Mouse (Mus musculus) embryonic facial prominence, embryonic 13.5 days (tissue): ENCODE results near the gene Hoxb9. TPM values are rescaled to one million over a fixed set of nuclear protein-coding genes. Genes with fewer than 3 reads are reported as not detected.

Source experiments
- ATAC-seq: fragments of 200-750 bp; cut with Nextera tagmentation; 2 replicates; pipeline ENCODE4 v1.8.0; 2017; ENCODE audit warnings: low read depth; ENCODE audit not compliant: insufficient number of reproducible peaks, insufficient read depth, low FRiP score, low TSS enrichment
- H3K27ac ChIP-seq: fragments of 300-500 bp; sonication (generic); 2 replicates; pipeline ENCODE4 v1.5.1; 2015; ENCODE audit warnings: moderate library complexity, mild to moderate bottlenecking, inconsistent platforms
- H3K27me3 ChIP-seq: fragments of 300-500 bp; sonication (generic); 2 replicates; pipeline ENCODE4 v1.6.1; 2015; ENCODE audit warnings: mild to moderate bottlenecking, inconsistent platforms
- H3K36me3 ChIP-seq: fragments of 300-500 bp; sonication (generic); 2 replicates; pipeline ENCODE4 v1.6.1; 2015; ENCODE audit warnings: mild to moderate bottlenecking, inconsistent platforms
- H3K4me1 ChIP-seq: fragments of 300-500 bp; sonication (generic); 2 replicates; pipeline ENCODE4 v1.6.1; 2015; ENCODE audit warnings: inconsistent platforms
- H3K4me2 ChIP-seq: fragments of 300-500 bp; sonication (generic); 2 replicates; pipeline ENCODE4 v1.6.1; 2015; ENCODE audit warnings: moderate library complexity, mild to moderate bottlenecking, inconsistent platforms
- H3K4me3 ChIP-seq: fragments of 300-500 bp; sonication (generic); 2 replicates; pipeline ENCODE4 v1.5.1; 2015; ENCODE audit warnings: mild to moderate bottlenecking, inconsistent platforms
- H3K9ac ChIP-seq: fragments of 300-500 bp; sonication (generic); 2 replicates; pipeline ENCODE4 v1.6.1; 2015; ENCODE audit warnings: mild to moderate bottlenecking, inconsistent platforms
- H3K9me3 ChIP-seq: fragments of 300-500 bp; sonication (generic); 2 replicates; pipeline ENCODE4 v1.6.1; 2016; ENCODE audit warnings: inconsistent platforms
- WGBS: fragments of 180-500 bp; shearing (Covaris S2); methylation state at CpG from one replicate; pipeline ENCODE4 v1.1.7; 2015; ENCODE audit warnings: mixed read lengths; 5-methylcytosine and 5-hydroxymethylcytosine counted together
- polyA plus RNA-seq: library from polyadenylated mRNA; unstranded; fragments of >200 nt; fragmentation: Nextera tagmentation; extraction: Ambion mirVana; gene quantifications from 2 replicates; pipeline ENCODE4 v1.2.1, GENCODE M21; 2015

Gene Hoxb9
- polyA plus RNA-seq, 1 experiment from 2014 or later, result 0.13 TPM

DNA sequence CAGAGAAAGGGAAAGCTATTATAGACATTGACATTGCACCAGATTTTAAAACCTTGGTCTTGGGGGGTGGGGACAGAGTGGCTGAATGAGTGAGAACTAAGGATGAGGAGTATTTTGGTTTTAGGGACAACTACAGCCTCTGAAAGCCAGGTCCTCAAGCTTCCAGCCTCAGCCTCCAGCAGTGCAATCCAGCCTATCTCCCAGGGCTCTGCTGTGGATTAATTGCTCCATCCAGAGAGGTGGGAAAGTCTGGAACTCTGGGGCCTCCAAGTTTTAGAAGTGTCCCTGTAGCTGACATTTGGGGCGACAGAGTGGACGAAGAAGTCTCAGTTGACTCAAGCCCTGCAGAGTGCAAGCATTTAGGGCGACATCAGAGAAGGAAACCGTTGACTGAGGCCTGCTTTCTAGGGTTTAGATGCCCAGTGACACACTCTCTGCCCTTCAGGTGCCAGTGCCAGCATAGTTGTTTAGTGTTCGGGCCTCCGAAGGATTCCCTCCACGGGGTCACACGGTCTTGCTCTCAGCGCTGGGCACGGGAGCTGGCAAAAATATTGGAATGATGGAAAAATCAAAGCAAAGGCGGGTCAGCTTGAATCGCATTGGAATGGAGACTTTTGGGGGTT lies 42.7 kb downstream of the Hoxb9 start:
- H3K9ac ChIP-seq, result no peak overlapping the region
- no peak for ATAC-seq

DNA sequence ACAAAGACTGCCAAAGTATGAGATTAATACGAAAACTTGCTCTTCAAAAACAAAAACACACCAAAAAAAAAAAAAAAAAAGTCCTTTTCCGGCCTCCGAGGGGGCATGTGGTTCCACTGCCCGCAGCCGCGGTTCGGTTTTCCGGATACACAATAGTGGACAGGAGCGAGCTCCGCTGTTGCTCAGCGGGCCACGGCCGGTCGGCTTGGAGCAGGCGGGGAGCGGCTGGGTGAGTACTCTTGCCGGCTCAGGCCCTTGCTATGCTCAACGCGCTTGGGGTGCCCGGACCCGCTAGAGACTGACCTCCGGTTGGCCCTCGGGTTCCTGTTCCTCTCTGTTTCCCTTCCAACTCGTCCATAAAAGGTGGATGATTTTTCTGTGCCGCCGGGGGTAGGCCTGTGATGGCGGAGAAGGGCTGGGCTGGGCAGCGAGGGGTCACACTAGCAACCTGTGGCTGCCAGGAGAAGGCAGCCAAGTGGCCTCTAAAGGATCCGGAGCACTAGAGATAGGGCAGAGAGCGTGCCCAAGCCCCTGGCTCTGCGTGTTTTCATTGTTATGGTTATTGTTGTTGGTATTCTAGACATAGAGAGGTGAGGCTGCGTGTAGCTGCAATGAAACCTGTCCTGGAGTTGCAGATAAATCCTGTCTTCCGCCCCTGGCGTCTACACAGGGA lies 43.5 kb downstream of the Hoxb9 start:
- Histone ChIP-seq H3K4me3 (no peak overlapping the region), H3K4me1 (peaks cover 4% of the 10 kb centered on the region; the same call in 1 of the 2 replicates), H3K4me2 (no peak overlapping the region), H3K9me3 (no peaks in the 10 kb centered on the region), H3K27ac (no peak overlapping the region), H3K27me3 (peaks cover 100% of the 10 kb centered on the region), H3K36me3 (no peaks in the 10 kb centered on the region), H3K9ac (no peak overlapping the region)
- WGBS, result 1% methylated on average over 34 of the region's 34 CpGs
- ATAC-seq, result no peak

More for the DNA sequence above, 42.7 kb downstream of the Hoxb9 start:
- no peaks in the 10 kb centered on the region for H3K36me3 ChIP-seq
- H3K27ac ChIP-seq, result no peak overlapping the region
- no peak overlapping the region for H3K4me3 ChIP-seq
- 2% methylated on average over 12 of the region's 12 CpGs for WGBS
- peaks cover 2% of the 10 kb centered on the region; the same call in 1 of the 2 replicates for H3K4me1 ChIP-seq
- peaks cover 100% of the 10 kb centered on the region for H3K27me3 ChIP-seq
- H3K9me3 ChIP-seq, result no peaks in the 10 kb centered on the region
- H3K4me2 ChIP-seq, result no peak overlapping the region

DNA sequence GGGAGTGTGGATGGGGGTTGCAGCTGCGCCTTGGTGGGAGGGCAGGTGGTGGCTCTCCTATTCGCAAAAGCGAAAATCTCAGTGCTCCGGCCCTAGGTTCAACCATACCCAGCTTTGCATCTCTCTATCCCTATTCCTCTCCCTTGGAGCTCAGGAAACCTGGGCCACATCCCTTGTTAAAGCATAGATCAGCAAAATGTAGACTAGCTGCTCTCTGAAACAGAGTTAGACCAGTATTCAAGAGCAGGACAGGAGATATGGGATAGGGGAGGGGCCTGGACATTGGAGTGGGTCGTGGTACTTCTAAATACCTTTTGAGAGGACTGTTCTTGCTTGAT lies 44.1 kb downstream of the Hoxb9 start:
- ATAC-seq, result no peak

DNA sequence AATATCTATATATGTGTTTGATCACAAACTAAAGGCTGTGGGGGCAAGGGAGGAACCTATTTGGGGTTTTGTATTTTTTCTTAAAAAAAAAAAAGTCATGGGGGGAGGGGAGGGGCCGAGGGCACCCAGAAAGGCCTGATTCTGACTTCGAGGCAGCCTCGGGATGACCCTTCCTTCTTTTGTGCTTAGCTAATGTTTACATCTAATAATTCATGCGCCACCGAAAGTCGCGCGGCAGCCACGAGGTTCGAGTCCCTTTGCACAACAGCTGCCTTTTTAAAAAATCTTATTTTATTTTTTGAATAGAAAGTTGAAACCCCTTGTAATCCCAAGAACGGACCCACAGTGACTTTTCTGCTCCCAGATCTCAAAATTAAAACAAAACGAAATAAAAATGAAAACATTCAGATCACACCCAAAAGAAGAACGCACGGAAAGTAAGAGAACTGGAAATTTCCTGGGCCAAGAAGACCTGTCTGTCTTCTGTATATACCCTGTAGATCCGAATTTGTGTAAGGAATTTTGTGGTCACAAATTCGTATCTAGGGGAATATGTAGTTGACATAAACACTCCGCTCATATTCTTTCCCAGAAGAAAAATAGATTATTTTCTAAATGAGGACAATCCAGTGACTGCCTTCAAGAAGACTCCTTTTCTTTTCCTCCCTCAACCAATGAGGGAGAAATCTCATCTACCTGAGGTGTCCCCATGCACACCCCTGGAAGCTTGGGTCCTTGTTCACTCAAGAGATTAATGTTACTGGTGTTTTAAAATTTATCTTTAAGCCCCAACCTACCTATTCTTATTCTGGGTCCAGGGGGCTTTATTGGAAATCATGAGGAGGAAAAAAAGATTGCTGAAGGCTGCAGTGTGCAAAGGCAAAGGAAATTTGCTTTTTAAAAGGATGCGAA lies 45.7 kb downstream of the Hoxb9 start:
- peaks cover 100% of the 10 kb centered on the region for H3K27me3 ChIP-seq
- H3K9ac ChIP-seq, result no peak overlapping the region
- no peak overlapping the region for H3K4me3 ChIP-seq
- no peaks in the 10 kb centered on the region for H3K9me3 ChIP-seq
- H3K36me3 ChIP-seq, result no peaks in the 10 kb centered on the region
- no peak overlapping the region for H3K4me2 ChIP-seq
- H3K4me1 ChIP-seq, result peaks cover 4% of the 10 kb centered on the region; the same call in 1 of the 2 replicates
- 8% methylated on average over 18 of the region's 18 CpGs for WGBS
- H3K27ac ChIP-seq, result no peak overlapping the region
- no peak for ATAC-seq

More for the DNA sequence above, 44.1 kb downstream of the Hoxb9 start:
- Histone ChIP-seq H3K27me3 (peaks cover 100% of the 10 kb centered on the region), H3K4me2 (no peak overlapping the region), H3K9ac (no peak overlapping the region), H3K4me3 (no peak overlapping the region), H3K9me3 (no peaks in the 10 kb centered on the region), H3K27ac (no peak overlapping the region), H3K36me3 (no peaks in the 10 kb centered on the region), H3K4me1 (peaks cover 4% of the 10 kb centered on the region; the same call in 1 of the 2 replicates)
- 3% methylated on average over 5 of the region's 5 CpGs for WGBS

GRCm38 (mm10) chr11:96317608-96318367 lies 46.5 kb downstream of the Hoxb9 start, which contains the start of gene Hoxb4:
TSS of gene Hoxb4 (plus strand) at chr11:96318267.
- Histone ChIP-seq H3K27ac (no peak within 1 kb of the TSS), H3K4me2 (peak within 1 kb of the TSS; percentile 39), H3K4me1 (peaks cover 4% of the 10 kb centered on the region; the same call in 1 of the 2 replicates), H3K9me3 (no peaks in the 10 kb centered on the region), H3K36me3 (no peaks in the 10 kb centered on the region), H3K9ac (no peak within 1 kb of the TSS), H3K27me3 (peaks cover 100% of the 10 kb centered on the region), H3K4me3 (peak within 1 kb of the TSS; percentile 25)
- no peak for ATAC-seq
- 2% methylated on average over 28 of the region's 28 CpGs for WGBS

DNA sequence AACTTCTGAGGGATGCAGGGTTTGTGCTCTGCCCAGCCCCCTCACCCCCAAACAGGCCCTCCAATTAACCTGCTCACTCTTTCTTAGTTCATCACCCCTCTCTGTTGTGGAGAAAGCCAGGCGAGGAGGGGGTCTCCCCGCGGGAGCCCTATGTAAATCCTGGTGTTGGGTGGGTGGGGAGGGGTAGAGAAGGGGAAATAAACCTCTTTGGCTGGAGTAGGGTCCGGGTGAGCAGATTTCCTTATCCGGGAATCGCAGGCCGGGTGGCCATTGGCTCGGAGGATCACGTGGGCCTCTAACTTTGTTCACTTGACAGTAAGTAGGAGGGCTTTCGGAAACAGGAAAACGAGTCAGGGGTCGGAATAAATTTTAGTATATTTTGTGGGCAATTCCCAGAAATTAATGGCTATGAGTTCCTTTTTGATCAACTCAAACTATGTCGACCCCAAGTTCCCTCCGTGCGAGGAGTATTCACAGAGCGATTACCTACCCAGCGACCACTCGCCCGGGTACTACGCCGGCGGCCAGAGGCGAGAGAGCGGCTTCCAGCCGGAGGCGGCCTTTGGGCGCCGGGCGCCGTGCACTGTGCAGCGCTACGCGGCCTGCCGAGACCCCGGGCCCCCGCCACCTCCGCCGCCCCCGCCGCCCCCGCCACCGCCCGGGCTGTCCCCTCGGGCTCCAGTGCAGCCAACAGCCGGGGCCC lies 47.3 kb downstream of the Hoxb9 start:
- ATAC-seq, result no peak
- peak overlapping the region; percentile 39 for H3K4me2 ChIP-seq
- WGBS, result 1% methylated on average over 43 of the region's 45 CpGs
- peaks cover 4% of the 10 kb centered on the region; the same call in 1 of the 2 replicates for H3K4me1 ChIP-seq
- H3K27me3 ChIP-seq, result peaks cover 100% of the 10 kb centered on the region
- peak overlapping the region; percentile 25 for H3K4me3 ChIP-seq
- H3K27ac ChIP-seq, result no peak overlapping the region
- H3K9me3 ChIP-seq, result no peaks in the 10 kb centered on the region
- H3K36me3 ChIP-seq, result no peaks in the 10 kb centered on the region
- no peak overlapping the region for H3K9ac ChIP-seq

DNA sequence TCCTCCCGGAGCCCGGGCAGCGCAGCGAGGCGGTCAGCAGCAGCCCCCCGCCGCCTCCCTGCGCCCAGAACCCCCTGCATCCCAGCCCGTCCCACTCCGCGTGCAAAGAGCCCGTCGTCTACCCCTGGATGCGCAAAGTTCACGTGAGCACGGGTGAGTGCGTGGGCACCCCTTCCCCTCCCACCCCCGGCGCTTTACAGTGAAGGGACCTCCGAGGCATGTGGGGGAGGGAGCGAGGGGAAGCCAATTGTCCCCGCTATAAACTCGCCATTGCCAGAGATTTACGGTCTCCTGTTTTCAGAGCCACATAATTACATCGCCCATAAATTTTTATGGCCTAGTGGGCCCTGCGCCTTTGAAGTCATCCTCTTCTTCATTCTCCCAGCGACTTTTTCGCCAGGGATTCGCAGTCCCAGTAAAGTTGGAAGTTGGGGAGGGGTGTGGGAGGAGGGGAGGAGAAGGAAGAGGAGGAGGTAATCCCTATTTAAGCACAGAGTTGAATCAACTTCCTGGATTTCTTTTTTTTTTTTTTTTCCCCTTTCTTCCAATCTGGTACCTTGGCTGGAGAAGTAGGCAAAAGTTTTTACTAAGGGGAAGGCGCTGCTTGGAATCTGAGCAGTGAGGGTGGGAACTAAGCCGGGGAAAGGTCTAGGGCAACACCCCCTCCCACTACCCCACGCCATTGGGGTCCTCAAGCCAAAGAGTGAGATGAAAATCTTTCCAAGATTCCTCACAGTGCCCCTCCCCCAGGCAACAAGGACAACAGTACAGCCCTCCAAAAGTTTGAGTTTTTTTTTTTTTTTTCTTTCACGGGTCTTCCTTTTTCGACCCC lies 48.0 kb downstream of the Hoxb9 start:
- no peak overlapping the region for H3K27ac ChIP-seq
- H3K9ac ChIP-seq, result no peak overlapping the region
- no peaks in the 10 kb centered on the region for H3K9me3 ChIP-seq
- H3K4me1 ChIP-seq, result peaks cover 4% of the 10 kb centered on the region; the same call in 1 of the 2 replicates
- no peaks in the 10 kb centered on the region for H3K36me3 ChIP-seq
- peaks cover 100% of the 10 kb centered on the region for H3K27me3 ChIP-seq
- WGBS, result 1% methylated on average over 32 of the region's 34 CpGs
- H3K4me2 ChIP-seq, result peak overlapping the region; percentile 39
- H3K4me3 ChIP-seq, result peak overlapping the region; percentile 25
- ATAC-seq, result no peak

DNA sequence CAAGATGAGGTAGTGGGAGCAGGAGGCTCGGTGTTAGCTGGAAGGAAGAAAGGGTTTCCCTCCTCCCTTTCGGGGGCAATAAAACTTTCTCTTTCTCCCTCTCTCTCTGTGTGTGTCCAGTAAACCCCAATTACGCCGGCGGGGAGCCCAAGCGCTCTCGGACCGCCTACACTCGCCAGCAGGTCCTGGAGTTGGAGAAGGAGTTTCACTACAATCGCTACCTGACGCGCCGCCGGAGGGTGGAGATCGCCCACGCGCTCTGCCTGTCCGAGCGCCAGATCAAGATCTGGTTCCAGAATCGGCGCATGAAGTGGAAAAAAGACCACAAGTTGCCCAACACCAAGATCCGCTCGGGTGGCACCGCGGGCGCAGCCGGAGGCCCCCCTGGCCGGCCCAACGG lies 48.7 kb downstream of the Hoxb9 start:
- H3K9ac ChIP-seq, result no peak overlapping the region
- no peak overlapping the region for H3K4me2 ChIP-seq

GRCm38 (mm10) chr11:96320688-96321087 lies 49.4 kb downstream of the Hoxb9 start:
- H3K4me2 ChIP-seq, result no peak overlapping the region
- peaks cover 100% of the 10 kb centered on the region for H3K27me3 ChIP-seq
- H3K36me3 ChIP-seq, result no peaks in the 10 kb centered on the region
- H3K4me1 ChIP-seq, result peaks cover 4% of the 10 kb centered on the region; the same call in 1 of the 2 replicates
- ATAC-seq, result no peak
- H3K4me3 ChIP-seq, result no peak overlapping the region
- H3K9me3 ChIP-seq, result no peaks in the 10 kb centered on the region
- H3K9ac ChIP-seq, result no peak overlapping the region
- H3K27ac ChIP-seq, result no peak overlapping the region
- WGBS, result 2% methylated on average over 17 of the region's 17 CpGs

More for the DNA sequence above, 48.7 kb downstream of the Hoxb9 start:
- Histone ChIP-seq H3K9me3 (no peaks in the 10 kb centered on the region), H3K4me3 (no peak overlapping the region), H3K36me3 (no peaks in the 10 kb centered on the region), H3K27ac (no peak overlapping the region), H3K27me3 (peaks cover 100% of the 10 kb centered on the region), H3K4me1 (peaks cover 4% of the 10 kb centered on the region; the same call in 1 of the 2 replicates)
- ATAC-seq, result no peak
- under 1% methylated on average over 29 of the region's 29 CpGs for WGBS

DNA sequence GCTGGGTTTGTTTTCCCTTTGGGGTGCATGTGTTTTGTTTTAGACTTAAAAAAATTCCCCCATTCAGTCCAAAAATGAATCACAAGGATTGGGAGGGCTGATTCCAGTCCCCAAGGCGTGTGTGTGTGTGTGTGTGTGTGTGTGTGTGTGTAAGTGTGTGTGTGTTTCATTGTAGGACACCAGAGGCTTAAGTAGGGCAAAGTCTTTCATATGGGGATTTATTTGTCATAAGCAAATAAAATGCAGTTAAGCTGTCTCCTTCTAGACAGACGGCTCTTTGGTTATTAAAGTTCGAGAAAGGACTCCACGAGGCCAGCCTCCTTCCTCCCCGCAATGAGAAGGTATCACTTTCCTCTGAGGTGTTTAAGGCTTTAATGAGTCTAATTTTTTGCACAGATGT lies 50.6 kb downstream of the Hoxb9 start:
- WGBS, result 4% methylated on average over 5 of the region's 5 CpGs
- Histone ChIP-seq H3K4me3 (no peak overlapping the region), H3K27ac (no peak overlapping the region), H3K9ac (no peak overlapping the region), H3K4me1 (peaks cover 4% of the 10 kb centered on the region; the same call in 1 of the 2 replicates), H3K4me2 (no peak overlapping the region), H3K9me3 (no peaks in the 10 kb centered on the region), H3K36me3 (no peaks in the 10 kb centered on the region), H3K27me3 (peaks cover 100% of the 10 kb centered on the region)
- no peak for ATAC-seq
